Mouse (Mus musculus) spleen, adult 2 months (tissue): ENCODE measurements around the gene Taok3.

Experiments
- CTCF ChIP-seq: fragments of 200-500 bp; IDR thresholded peaks from 2 replicates; pipeline ENCODE4 v1.5.1; 2011; ENCODE audit warnings: mild to moderate bottlenecking, inconsistent platforms; ENCODE audit not compliant: insufficient read depth, insufficient read length, insufficient replicate concordance; ENCODE audit errors: extremely low read depth
- POLR2A ChIP-seq: fragments of 200-500 bp; IDR thresholded peaks from 2 replicates; pipeline ENCODE4 v1.6.1; 2011; ENCODE audit warnings: low read depth, low read length, inconsistent platforms

DNA sequence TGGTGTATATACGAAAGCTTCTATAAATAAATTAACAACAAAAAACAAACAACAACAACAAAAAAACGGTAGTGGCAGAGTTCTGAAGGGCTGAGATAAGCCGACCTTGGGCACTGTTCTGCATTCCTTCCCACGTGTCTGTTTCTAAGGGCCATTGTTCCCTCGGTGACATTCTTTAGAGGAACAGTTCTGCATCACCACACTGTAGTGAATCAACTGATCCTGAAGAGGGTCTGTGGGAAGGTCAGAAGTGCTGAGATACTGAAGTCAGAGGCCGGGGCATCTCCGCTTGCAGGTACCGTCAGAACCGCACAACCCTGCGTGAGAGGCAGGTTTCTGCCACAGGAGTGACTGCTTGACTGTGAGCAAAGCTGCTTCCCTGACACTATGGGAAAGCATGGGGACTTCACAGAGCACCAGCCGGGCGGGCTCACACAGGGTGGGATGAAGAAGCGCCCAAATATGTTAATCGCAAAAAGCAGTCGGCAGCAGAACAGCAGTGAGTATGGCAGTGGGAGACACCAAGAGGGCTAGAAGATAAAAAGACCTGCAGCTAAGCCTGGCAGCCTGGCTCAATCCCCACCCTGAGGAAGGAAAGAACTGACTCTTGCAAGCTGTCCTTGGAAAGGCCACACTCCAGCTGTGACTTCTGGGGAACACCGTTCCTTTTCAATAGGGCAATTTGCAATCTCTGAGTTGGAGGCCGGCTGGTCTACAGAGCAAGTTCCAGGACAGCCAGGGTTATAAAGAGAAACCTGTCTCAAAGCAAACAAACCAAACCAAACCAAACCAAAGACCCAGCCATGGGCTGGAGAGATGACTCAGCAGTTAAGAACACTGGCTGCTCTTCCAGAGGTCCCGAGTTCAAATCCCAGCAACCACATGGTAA lies 184.0 kb downstream of the Taok3 start:
- no peak for TF ChIP-seq POLR2A
- no peak for TF ChIP-seq CTCF
